Mouse (Mus musculus) adrenal gland, adult (tissue): ENCODE results near the gene Myo1c.
A peak's percentile ranks its signal among the peaks of the same experiment; 100 is the strongest.

Experiments used
- DNase-seq, 2 experiments: peaks; one replicate each; pipeline ENCODE4 v3.0.0; 2022 to 2023; ENCODE audit warnings: low spot score in 1 of 2; ENCODE audit not compliant: inconsistent age in 2 of 2

Gene Myo1c

GRCm38 (mm10) chr11:75647681-75648211 is 2.6 kb upstream of the Myo1c start:
- DNase-seq: peak in 1 of 2 experiments; percentile 58

- peak; percentile 63 to 80 for DNase-seq
Observed at GRCm38 (mm10) chr11:75649155-75649561, 1.1 kb upstream of the Myo1c start.

GRCm38 (mm10) chr11:75650958-75651425 is 688 bp downstream of the Myo1c start:
- no peak for DNase-seq

GRCm38 (mm10) chr11:75651426-75652221 is 1.3 kb downstream of the Myo1c start:
- peak; percentile 91 to 95 for DNase-seq

- DNase-seq: peak; percentile 48 to 58
Observed at GRCm38 (mm10) chr11:75652222-75652941, 2.1 kb downstream of the Myo1c start.

GRCm38 (mm10) chr11:75652942-75653684 is 2.8 kb downstream of the Myo1c start:
- DNase-seq: peak in 1 of 2 experiments; percentile 45

GRCm38 (mm10) chr11:75653781-75654470 is 3.6 kb downstream of the Myo1c start:
- DNase-seq: peak; percentile 90 to 95

GRCm38 (mm10) chr11:75654471-75655390 is 4.4 kb downstream of the Myo1c start:
- peak in 1 of 2 experiments; percentile 72 for DNase-seq

GRCm38 (mm10) chr11:75655621-75656545 is 5.6 kb downstream of the Myo1c start:
- DNase-seq: peak; percentile 90 to 97

- DNase-seq: peak; percentile 34 to 65
Observed at GRCm38 (mm10) chr11:75656621-75657590, 6.6 kb downstream of the Myo1c start.

GRCm38 (mm10) chr11:75657841-75658240 is 7.5 kb downstream of the Myo1c start:
- no peak for DNase-seq

- DNase-seq: peak in 1 of 2 experiments; percentile 39
Observed at GRCm38 (mm10) chr11:75658311-75658710, 8.0 kb downstream of the Myo1c start.

GRCm38 (mm10) chr11:75658996-75659750 is 8.9 kb downstream of the Myo1c start:
- peak; percentile 70 to 84 for DNase-seq

GRCm38 (mm10) chr11:75660081-75660590 is 9.8 kb downstream of the Myo1c start:
- peak; percentile 49 to 77 for DNase-seq

GRCm38 (mm10) chr11:75660941-75661800 is 10.9 kb downstream of the Myo1c start:
- no peak for DNase-seq
